Comparison of ENCODE assay signal across 14 mouse cellular contexts in the genomic region with DNA sequence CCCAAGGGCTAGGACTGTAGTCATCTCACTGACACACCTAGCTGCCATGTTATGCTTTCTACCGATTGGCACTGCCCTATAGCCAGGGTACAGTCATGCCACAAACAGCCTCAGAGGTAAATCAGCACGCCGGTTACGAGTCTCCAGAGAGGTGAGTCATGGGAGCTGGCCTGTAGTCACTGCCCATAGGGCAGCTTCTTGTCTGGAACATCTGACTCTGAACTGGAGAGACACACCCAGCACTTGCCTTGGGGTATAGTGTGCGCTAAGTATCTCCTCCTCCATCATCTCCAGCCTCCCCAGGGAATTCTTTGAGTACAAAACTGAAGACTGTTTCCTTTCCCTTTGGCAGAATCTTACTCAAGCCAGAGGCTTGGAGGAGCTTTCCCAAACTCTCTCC. TPM values are rescaled to one million over a fixed set of nuclear protein-coding genes. Genes with fewer than 3 reads are reported as not detected.
DNase-seq lines count a peak whose midpoint lies in the region.
"Had no signal": no experiment of that assay in that cellular context is flagged by ENCODE, and none has a peak within 500 bp of the region (broad histone marks: within the 10 kb centered on the region; RNA-seq: fewer than 3 reads in every experiment).

No protein-coding gene starts in this region.

- no peak overlapping the region for H3K27ac ChIP-seq in hindbrain, embryonic 10.5 days
- H3K27ac ChIP-seq: embryonic facial prominence, embryonic 12.5 days had no signal

- peaks cover 21% of the 10 kb centered on the region for H3K36me3 ChIP-seq in hindbrain, embryonic 10.5 days

- intact Hi-C loops in gastrocnemius, postnatal 36 days (cut with DNase I), result no loop called here

- peaks cover 13% of the 10 kb centered on the region for H3K4me1 ChIP-seq in hindbrain, embryonic 10.5 days (replicated peaks)

- peak; percentile 57 for DNase-seq in gastrocnemius, adult 18-20 months (ENCODE audit: low spot score)
- no peak for DNase-seq in gastrocnemius, postnatal 36 days
- peak; percentile 99 for DNase-seq in 3T3-L1 (ENCODE audit: low read depth, low spot score)
- peak; percentile 74 for DNase-seq in adrenal gland, adult 2 months
- DNase-seq in large intestine, adult 2 months (ENCODE audit: low read depth, low spot score), result peak; percentile 55
- no peak for DNase-seq in hindbrain, embryonic 10.5 days (ENCODE audit: low spot score)
- no peak for DNase-seq in thymus, postnatal 0 days (ENCODE audit: low spot score)
- DNase-seq in right cerebral cortex, postnatal 14 days, result no peak
- DNase-seq: cerebellum, postnatal 14 days; kidney, postnatal 10 days; lung, embryonic 14.5 days; right cerebral cortex, postnatal 4 days had no signal

- no peak overlapping the region for H3K4me3 ChIP-seq in hindbrain, embryonic 10.5 days
- H3K4me3 ChIP-seq: embryonic facial prominence, embryonic 12.5 days; megakaryocyte, embryonic 14.5 days had no signal

- H3K27me3 ChIP-seq in hindbrain, embryonic 10.5 days (ENCODE audit: insufficient read depth, poor library complexity, severe bottlenecking), result no peaks in the 10 kb centered on the region
- H3K27me3 ChIP-seq: embryonic facial prominence, embryonic 12.5 days had no signal

- 39% methylated on average over 5 of the region's 5 CpGs for WGBS in large intestine, adult 2 months
- WGBS in hindbrain, embryonic 10.5 days, result 78% methylated on average over 5 of the region's 5 CpGs

- no peaks in the 10 kb centered on the region for H3K9me3 ChIP-seq in hindbrain, embryonic 10.5 days
- H3K9me3 ChIP-seq: embryonic facial prominence, embryonic 12.5 days; megakaryocyte, embryonic 14.5 days had no signal

RNA-seq across cellular contexts. Expression of gene Mfn2, which starts 1.7 kb away (rescaled TPM):
- 100 to 1,000 TPM; 403 to 443 TPM for total RNA-seq in gastrocnemius, adult 18-20 months (2021)
- 100 to 1,000 TPM; 406 to 426 TPM for total RNA-seq in gastrocnemius, postnatal 36 days (2021)
- 100 to 1,000 TPM; 164 to 221 TPM for total RNA-seq in adrenal gland, adult 2 months (2021)
- polyA plus RNA-seq in adrenal gland, adult 2 months (2012; rRNA removed), result 77.6 and 98.7 TPM in 2 replicates
- polyA plus RNA-seq in large intestine, adult 2 months (2012; rRNA removed), result 51.7 and 75.1 TPM in 2 replicates
- polyA plus RNA-seq in hindbrain, embryonic 10.5 days (2016; fragmentation: Nextera tagmentation; extraction: Ambion mirVana), result 43.4 and 52.4 TPM in 2 replicates
- 18.2 and 18.8 TPM in 2 replicates for polyA plus RNA-seq in thymus, postnatal 0 days (2015; fragmentation: Nextera tagmentation; extraction: Ambion mirVana)

RNA-seq across cellular contexts. Expression of gene Plod1, which starts 30.3 kb away (rescaled TPM):
- total RNA-seq in gastrocnemius, adult 18-20 months (2021), result 10 to 100 TPM; 16.0 to 17.2 TPM
- 10 to 100 TPM; 21.8 to 25.6 TPM for total RNA-seq in gastrocnemius, postnatal 36 days (2021)
- 10 to 100 TPM; 36.4 to 44.0 TPM for total RNA-seq in adrenal gland, adult 2 months (2021)
- polyA plus RNA-seq in adrenal gland, adult 2 months (2012; rRNA removed), result 36.1 and 46.5 TPM in 2 replicates
- polyA plus RNA-seq in large intestine, adult 2 months (2012; rRNA removed), result 15.5 and 18.3 TPM in 2 replicates
- polyA plus RNA-seq in hindbrain, embryonic 10.5 days (2016; fragmentation: Nextera tagmentation; extraction: Ambion mirVana), result 30.5 and 31.2 TPM in 2 replicates
- polyA plus RNA-seq in thymus, postnatal 0 days (2015; fragmentation: Nextera tagmentation; extraction: Ambion mirVana), result 11.4 TPM in 2 replicates

RNA-seq across cellular contexts. Expression of gene 2510039O18Rik, which starts 34.5 kb away (rescaled TPM):
- total RNA-seq in gastrocnemius, adult 18-20 months (2021), result 10 to 100 TPM; 19.2 to 19.8 TPM
- 10 to 100 TPM; 17.9 to 21.4 TPM for total RNA-seq in gastrocnemius, postnatal 36 days (2021)
- 10 to 100 TPM; 44.4 TPM for total RNA-seq in adrenal gland, adult 2 months (2021)
- polyA plus RNA-seq in adrenal gland, adult 2 months (2012; rRNA removed), result 119 and 120 TPM in 2 replicates
- 83.1 and 111 TPM in 2 replicates for polyA plus RNA-seq in large intestine, adult 2 months (2012; rRNA removed)
- 11.9 and 14.9 TPM in 2 replicates for polyA plus RNA-seq in hindbrain, embryonic 10.5 days (2016; fragmentation: Nextera tagmentation; extraction: Ambion mirVana)
- 21.8 and 28.9 TPM in 2 replicates for polyA plus RNA-seq in thymus, postnatal 0 days (2015; fragmentation: Nextera tagmentation; extraction: Ambion mirVana)

RNA-seq across cellular contexts. Expression of gene Fv1, which starts 37.5 kb away (rescaled TPM):
- total RNA-seq in gastrocnemius, adult 18-20 months (2021), result 1 to 10 TPM; 5.5 to 7.0 TPM
- 1 to 10 TPM; 3.8 to 5.8 TPM for total RNA-seq in gastrocnemius, postnatal 36 days (2021)
- 10 to 100 TPM in 1 of 2 experiments, 1 to 10 TPM in 1; 7.8 to 11.7 TPM for total RNA-seq in adrenal gland, adult 2 months (2021)
- polyA plus RNA-seq in adrenal gland, adult 2 months (2012; rRNA removed), result 0.50 and 0.75 TPM in 2 replicates
- polyA plus RNA-seq in large intestine, adult 2 months (2012; rRNA removed), result 1.4 and 2.1 TPM in 2 replicates
- polyA plus RNA-seq in hindbrain, embryonic 10.5 days (2016; fragmentation: Nextera tagmentation; extraction: Ambion mirVana), result 13.5 and 15.8 TPM in 2 replicates
- 4.7 and 4.9 TPM in 2 replicates for polyA plus RNA-seq in thymus, postnatal 0 days (2015; fragmentation: Nextera tagmentation; extraction: Ambion mirVana)

RNA-seq across cellular contexts. Expression of gene Miip, which starts 37.6 kb away (rescaled TPM):
- 1 to 10 TPM; 4.5 to 6.1 TPM for total RNA-seq in gastrocnemius, adult 18-20 months (2021)
- total RNA-seq in gastrocnemius, postnatal 36 days (2021), result 1 to 10 TPM; 4.0 to 6.3 TPM
- total RNA-seq in adrenal gland, adult 2 months (2021), result 10 to 100 TPM; 13.9 to 16.5 TPM
- 104 and 123 TPM in 2 replicates for polyA plus RNA-seq in adrenal gland, adult 2 months (2012; rRNA removed)
- 53.3 and 64.6 TPM in 2 replicates for polyA plus RNA-seq in large intestine, adult 2 months (2012; rRNA removed)
- polyA plus RNA-seq in hindbrain, embryonic 10.5 days (2016; fragmentation: Nextera tagmentation; extraction: Ambion mirVana), result 67.6 and 69.3 TPM in 2 replicates
- 73.5 and 88.4 TPM in 2 replicates for polyA plus RNA-seq in thymus, postnatal 0 days (2015; fragmentation: Nextera tagmentation; extraction: Ambion mirVana)

Comparison
In these comparisons a context has a peak if more than half of its experiments do, and no peak if none do; other contexts are left out.
1. DNase-seq: peak in gastrocnemius, adult 18-20 months (single experiment), 3T3-L1 (single experiment), adrenal gland, adult 2 months (single experiment) and large intestine, adult 2 months (single experiment); none in gastrocnemius, postnatal 36 days (0 of 2), hindbrain, embryonic 10.5 days (single experiment), thymus, postnatal 0 days (single experiment) and right cerebral cortex, postnatal 14 days (single experiment).